Mouse (Mus musculus) heart, embryonic 10.5 days (tissue): ENCODE measurements at regions not wholly inside any gene's neighbourhood (a gene's known extent, or its start where the extent isn't known, plus 50 kb on each side); places are given as distances from the start of the nearest gene placed in this dataset.

Experiments
- DNase-seq: peaks from one replicate; pipeline ENCODE4 v3.0.0-alpha.2; 2017; ENCODE audit warnings: low spot score
- H3K27ac ChIP-seq: fragments of 300-500 bp; sonication (generic); 2 replicates; pipeline ENCODE4 v1.5.1; 2016; ENCODE audit warnings: mild to moderate bottlenecking
- H3K27me3 ChIP-seq: fragments of 300-500 bp; sonication (generic); 2 replicates; pipeline ENCODE4 v1.6.1; 2016; ENCODE audit warnings: mild to moderate bottlenecking; ENCODE audit not compliant: poor library complexity, insufficient read depth, severe bottlenecking
- H3K36me3 ChIP-seq: fragments of 300-500 bp; sonication (generic); 2 replicates; pipeline ENCODE4 v1.6.1; 2016; ENCODE audit warnings: mild to moderate bottlenecking, moderate library complexity
- H3K4me1 ChIP-seq: fragments of 300-500 bp; sonication (generic); 2 replicates; pipeline ENCODE4 v1.6.1; 2016; ENCODE audit warnings: mild to moderate bottlenecking
- H3K4me3 ChIP-seq: fragments of 300-500 bp; sonication (generic); 2 replicates; pipeline ENCODE4 v1.5.1; 2016; ENCODE audit warnings: mild to moderate bottlenecking, moderate library complexity
- H3K9me3 ChIP-seq: fragments of 300-500 bp; sonication (generic); 2 replicates; pipeline ENCODE4 v1.6.1; 2016; ENCODE audit warnings: mild to moderate bottlenecking, moderate library complexity
- WGBS: fragments of 180-500 bp; shearing (Covaris S2); methylation state at CpG from one replicate; pipeline ENCODE4 v1.1.7; 2016; 5-methylcytosine and 5-hydroxymethylcytosine counted together

DNA sequence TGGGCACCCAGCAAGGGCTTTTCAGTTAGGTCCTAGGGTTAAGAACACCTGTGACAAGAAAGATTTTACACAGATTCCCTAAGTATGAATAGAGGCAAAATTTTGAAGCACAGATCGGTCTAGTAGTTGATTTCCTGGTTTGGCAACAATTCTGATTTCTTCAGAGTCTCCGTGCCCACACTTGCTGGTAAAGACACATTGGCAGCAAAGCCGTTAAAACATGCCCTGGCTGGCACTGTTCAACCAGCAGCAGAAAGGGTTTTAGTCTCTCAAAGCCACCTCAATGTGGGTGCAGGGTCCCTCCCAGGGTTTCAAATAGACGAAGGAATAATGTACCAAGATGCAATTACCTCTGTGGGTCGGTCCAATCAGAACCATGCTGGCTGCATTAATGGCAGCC is 218.9 kb upstream of the Map3k1 start:
- 87% methylated on average over 5 of the region's 5 CpGs for whole genome bisulfite sequencing
- Histone ChIP-seq H3K4me1 (peaks cover 12% of the 10 kb centered on the region), H3K27ac (no peak overlapping the region), H3K4me3 (no peak overlapping the region), H3K36me3 (no peaks in the 10 kb centered on the region), H3K9me3 (no peaks in the 10 kb centered on the region), H3K27me3 (no peaks in the 10 kb centered on the region)
- no peak for DNase-seq

DNA sequence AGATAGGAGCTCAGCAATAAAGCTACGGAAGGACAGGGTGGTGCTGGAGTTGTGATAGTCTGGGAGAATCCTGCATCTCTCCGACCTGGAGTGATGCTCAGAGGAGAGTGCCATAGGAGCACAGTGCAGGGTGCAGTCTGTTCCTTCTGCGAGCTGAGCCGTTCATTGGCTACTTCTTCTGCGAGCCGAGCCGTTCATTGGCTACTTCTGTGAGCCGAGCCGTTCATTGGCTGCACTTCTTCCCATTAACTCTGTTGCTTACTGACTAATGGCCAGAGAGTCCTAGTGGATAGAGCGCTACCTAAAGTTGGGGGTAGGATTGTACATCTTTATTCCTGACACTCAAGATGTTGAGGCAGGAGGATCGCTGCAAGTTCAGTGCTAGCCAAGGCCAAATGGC is 222.3 kb upstream of the Map3k1 start:
- Histone ChIP-seq H3K4me3 (no peak overlapping the region), H3K27ac (no peak overlapping the region), H3K27me3 (no peaks in the 10 kb centered on the region), H3K9me3 (no peaks in the 10 kb centered on the region), H3K36me3 (no peaks in the 10 kb centered on the region), H3K4me1 (no peaks in the 10 kb centered on the region)
- DNase-seq = peak; percentile 64
- WGBS = 73% methylated on average over 11 of the region's 11 CpGs

DNA sequence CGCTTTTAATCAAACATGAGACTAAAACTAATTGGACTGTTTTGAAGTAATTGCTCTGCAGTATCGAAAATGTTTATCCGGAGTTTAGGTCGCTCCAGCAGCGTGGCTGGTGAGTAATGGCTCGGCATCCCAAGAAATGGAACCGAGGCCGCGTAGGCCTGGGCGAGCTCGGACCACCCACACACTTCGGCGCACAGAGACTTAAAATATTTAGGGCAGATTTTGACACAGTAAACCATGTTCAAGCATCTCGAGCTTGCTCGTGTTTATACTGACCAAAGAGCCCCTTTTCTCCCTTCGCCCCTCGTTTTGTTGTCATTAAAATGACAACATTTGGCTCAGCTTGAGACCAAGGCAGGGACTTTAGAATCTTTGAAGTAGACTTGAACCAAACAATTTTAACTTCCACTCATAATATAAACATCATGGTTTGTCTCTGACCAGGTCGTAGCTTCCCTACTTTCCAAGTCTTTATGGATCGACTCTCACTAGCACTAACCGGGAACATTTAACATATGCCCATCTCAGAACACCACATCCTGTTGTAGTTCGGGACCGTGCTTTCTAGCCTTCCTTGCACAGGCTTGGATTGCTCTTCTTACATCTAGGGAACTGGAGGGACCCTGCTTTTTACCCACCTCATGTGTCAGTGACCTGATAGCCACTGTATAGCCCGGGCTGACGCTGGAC is 223.0 kb upstream of the Map3k1 start:
- H3K4me1 ChIP-seq = no peaks in the 10 kb centered on the region
- H3K27me3 ChIP-seq = no peaks in the 10 kb centered on the region
- no peaks in the 10 kb centered on the region for H3K36me3 ChIP-seq
- 86% methylated on average over 24 of the region's 24 CpGs for WGBS
- peak; percentile 58 for DNase-seq
- no peak overlapping the region for H3K4me3 ChIP-seq
- no peak overlapping the region for H3K27ac ChIP-seq
- no peaks in the 10 kb centered on the region for H3K9me3 ChIP-seq

DNA sequence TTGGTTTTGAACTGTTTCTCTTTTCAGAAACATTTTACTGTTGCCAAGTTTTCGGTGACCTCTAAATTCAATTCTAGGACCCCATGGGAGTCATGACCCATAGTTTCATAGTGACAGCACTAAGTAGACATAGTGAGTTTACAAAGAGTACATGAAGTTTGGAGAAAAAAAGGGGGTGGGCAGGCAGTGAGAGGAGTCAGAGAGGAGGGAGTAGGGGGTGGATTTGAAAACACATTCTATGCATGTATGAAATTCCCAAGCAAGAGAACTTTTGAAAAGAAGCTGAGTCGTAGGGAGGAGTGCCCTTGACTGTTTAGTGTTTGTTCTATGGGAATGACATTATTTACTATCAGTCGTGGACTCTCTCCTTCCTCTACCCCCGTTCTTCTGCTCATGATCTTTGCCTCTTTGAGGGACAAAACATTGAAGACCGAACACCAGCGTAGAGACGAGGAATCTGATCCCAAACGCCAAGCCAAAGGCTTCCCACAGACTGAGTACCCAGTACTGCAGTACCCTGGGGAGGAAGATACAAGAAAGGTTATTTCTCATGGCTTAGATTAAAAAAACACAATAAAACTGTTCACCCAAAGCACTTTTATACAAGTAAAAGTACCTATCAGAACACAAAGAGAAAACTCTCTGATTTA is 229.1 kb upstream of the Map3k1 start:
- no peak overlapping the region for H3K4me3 ChIP-seq
- H3K9me3 ChIP-seq = no peaks in the 10 kb centered on the region
- H3K4me1 ChIP-seq = no peaks in the 10 kb centered on the region
- no peaks in the 10 kb centered on the region for H3K27me3 ChIP-seq
- H3K27ac ChIP-seq = no peak overlapping the region
- no peaks in the 10 kb centered on the region for H3K36me3 ChIP-seq
- peak; percentile 51 for DNase-seq
- WGBS = 77% methylated on average over 8 of the region's 8 CpGs

DNA sequence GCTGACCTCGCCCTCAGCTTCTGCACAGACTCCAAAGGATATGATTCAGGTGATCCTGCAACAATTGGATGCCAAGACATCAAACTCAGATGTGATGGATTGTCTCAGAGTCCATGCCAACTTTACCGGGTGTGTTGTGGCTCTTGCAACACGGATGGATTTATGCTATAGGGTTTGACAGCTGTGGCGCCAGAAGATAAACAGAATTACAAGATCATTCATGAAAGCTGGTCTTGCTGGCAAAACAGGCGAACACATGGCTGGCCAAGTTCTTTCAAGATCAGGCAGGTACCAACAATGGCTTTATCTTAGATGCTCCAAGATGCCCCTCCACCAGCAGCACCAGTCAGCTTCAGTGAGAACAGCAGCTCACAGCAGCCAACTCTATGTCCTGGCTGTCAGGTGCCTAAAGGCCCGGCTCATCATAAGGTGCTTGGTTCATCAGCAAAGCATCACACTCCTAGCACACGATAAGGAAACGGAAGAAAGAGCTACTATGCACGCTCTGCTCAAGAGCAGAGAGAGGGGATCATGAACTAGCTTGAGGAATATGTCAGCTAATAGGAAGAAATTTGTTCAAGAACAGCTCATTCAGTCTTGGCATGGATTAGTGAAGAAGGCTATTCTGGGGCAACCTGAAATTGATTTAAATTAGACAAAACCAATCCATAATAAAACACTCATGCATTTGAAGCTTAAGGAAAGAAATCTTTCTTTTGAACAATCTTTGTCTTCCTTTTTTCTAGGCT is 229.9 kb upstream of the Map3k1 start:
- DNase-seq = peak; percentile 65
- Histone ChIP-seq H3K4me3 (no peak overlapping the region), H3K27ac (no peak overlapping the region), H3K36me3 (no peaks in the 10 kb centered on the region), H3K4me1 (peaks cover 5% of the 10 kb centered on the region; the same call in 1 of the 2 replicates), H3K9me3 (no peaks in the 10 kb centered on the region), H3K27me3 (no peaks in the 10 kb centered on the region)
- 89% methylated on average over 9 of the region's 9 CpGs for WGBS

DNA sequence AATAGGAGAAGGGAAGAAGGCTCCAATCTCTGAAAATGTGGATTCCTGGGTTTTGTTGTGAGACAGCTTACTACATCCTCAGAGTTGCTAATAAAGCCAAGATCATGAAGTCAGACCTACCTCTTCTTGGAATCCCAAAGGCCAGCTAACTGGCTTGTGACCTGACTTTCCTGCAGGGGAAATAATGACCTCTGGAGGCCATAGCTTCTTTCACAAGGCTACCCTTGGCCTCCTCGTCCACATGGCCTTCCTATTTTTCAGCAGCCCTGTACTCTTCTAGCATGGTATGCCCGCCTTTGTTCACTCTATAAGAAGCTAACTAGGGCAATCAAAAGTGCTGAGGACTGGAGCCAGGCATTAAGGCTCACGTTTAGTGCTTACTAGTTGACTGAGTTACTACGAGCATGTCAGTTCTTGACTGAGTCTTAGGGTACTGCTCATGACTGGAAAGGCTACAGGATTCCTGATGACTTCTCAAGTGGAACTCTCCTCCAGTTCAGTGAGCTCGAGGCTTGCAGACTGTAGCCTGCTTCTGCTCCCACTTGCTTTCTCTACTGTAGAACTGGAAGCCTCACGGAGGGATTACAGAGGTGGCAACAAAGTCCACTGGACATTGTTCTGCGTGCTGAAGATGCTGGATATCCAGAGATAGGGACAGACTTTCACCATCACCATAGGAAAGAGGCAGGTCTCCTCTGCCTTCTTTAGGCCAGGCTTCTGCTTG is 230.8 kb upstream of the Map3k1 start:
- DNase-seq = peak; percentile 57
- H3K27ac ChIP-seq = no peak overlapping the region
- no peaks in the 10 kb centered on the region for H3K9me3 ChIP-seq
- WGBS = 77% methylated on average over 7 of the region's 7 CpGs
- no peaks in the 10 kb centered on the region for H3K36me3 ChIP-seq
- H3K4me1 ChIP-seq = peaks cover 13% of the 10 kb centered on the region
- no peaks in the 10 kb centered on the region for H3K27me3 ChIP-seq
- H3K4me3 ChIP-seq = no peak overlapping the region

DNA sequence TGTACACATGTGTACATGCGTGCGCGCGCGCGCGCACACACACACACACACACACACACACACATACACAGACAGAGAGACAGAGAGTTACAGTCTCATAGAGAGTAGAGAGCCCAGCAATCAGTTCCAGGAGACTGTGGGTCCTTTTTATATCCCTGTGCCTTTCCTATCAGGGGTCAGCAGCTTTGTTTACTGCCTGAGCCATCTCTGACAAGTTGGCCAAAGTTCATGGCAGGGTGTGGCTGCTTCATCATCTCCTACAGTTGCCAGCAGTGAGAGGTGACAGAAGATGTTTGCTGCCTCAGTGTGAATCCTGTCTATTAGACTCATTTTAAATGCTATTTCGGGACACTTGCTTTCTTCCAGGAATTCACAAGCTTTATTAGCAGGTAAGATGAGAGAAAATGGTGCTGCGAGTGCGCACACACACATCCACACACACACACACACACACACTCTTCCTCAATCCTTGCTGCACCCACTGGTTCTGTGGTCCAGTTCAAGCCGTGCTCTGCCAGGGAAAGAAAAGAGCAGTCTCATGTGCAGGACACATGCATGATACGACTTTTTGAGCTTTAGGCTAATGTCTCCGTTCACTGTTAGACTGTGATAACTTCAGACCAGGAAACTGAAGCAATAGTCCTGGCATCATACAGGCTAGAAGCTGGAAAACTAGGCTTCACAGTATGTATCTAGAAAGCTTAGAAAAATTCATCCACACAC is 234.9 kb upstream of the Map3k1 start:
- 90% methylated on average over 13 of the region's 13 CpGs for WGBS
- Histone ChIP-seq H3K36me3 (no peaks in the 10 kb centered on the region), H3K4me1 (peaks cover 27% of the 10 kb centered on the region), H3K27ac (peak overlapping the region; percentile 37; the same call in 1 of the 2 replicates), H3K27me3 (no peaks in the 10 kb centered on the region), H3K9me3 (no peaks in the 10 kb centered on the region), H3K4me3 (no peak overlapping the region)
- peak; percentile 92 for DNase-seq

DNA sequence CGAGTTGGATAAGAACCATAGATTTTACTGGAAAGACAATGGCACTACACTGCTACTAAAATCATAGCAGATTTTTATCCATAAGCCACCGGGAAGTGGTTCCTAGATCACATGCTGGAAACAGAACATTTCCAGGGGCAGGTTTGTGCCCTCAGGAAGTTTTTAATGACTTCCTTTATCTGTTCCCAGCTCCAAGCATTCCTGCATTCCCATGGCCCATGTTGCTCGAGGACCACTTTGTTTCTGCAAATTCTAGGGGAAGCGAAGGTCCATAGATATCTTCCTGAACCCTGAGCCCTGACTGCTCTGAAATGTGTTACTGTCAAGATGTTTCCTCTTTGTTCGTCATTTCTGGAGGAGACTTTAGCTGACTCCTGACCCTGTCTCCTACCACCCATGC is 235.6 kb upstream of the Map3k1 start:
- WGBS = 48% methylated on average over 5 of the region's 5 CpGs
- no peaks in the 10 kb centered on the region for H3K27me3 ChIP-seq
- peaks cover 27% of the 10 kb centered on the region for H3K4me1 ChIP-seq
- H3K9me3 ChIP-seq = no peaks in the 10 kb centered on the region
- no peak overlapping the region for H3K4me3 ChIP-seq
- H3K36me3 ChIP-seq = no peaks in the 10 kb centered on the region
- DNase-seq = peak; percentile 69
- 0 out of 2 replicates have a peak overlapping the region, but pooled peaks have one; percentile 47 for H3K27ac ChIP-seq

DNA sequence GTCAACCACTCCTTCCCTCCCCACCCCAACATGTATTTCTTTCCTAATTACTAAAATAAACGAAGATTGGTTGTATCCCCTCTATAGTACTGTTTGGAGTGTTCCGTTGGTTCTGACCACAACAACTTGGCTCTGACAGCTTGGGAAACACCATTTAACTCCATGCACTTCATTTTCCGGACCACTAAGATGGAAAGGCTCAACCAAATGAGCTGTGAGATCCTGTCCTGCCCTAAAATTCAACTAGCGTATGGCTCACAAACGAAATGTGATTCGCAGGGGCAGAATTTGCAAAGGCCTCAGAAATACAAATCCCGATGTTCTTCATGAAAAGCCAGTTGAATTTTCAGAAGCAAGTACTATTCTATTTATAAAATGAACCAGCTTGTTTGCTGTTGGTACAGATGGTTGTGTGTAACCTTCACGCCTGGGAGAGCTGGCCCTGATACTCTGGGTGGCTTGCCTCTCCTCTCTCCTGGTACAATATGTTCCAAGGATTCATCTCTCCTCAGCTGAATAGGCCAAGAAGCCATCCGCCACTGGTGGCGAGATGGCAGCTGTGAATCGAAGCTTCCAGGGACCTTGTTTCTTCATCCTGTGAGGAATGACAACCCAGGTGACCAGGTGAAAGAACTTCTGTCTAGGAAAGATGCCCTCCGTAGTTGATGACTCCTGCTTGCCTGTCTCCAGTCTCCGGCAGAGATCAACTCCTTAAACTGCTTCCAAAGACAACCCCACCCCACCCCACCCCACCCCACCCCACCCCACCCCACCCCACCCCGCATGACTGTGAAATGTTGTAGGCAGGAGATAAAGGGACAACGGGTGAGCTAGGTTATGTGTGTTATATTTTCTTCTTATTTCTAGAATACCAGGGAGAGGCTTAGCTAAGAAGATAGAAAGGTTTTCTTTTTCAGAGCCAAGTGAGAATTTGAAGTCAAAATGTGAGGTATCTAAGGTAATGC is 237.7 kb upstream of the Map3k1 start:
- no peak for DNase-seq
- Histone ChIP-seq H3K4me1 (peaks cover 27% of the 10 kb centered on the region), H3K36me3 (no peaks in the 10 kb centered on the region), H3K27me3 (no peaks in the 10 kb centered on the region), H3K9me3 (no peaks in the 10 kb centered on the region), H3K27ac (peak overlapping the region; percentile 56; the same call in 1 of the 2 replicates), H3K4me3 (no peak overlapping the region)
- 79% methylated on average over 15 of the region's 15 CpGs for WGBS

DNA sequence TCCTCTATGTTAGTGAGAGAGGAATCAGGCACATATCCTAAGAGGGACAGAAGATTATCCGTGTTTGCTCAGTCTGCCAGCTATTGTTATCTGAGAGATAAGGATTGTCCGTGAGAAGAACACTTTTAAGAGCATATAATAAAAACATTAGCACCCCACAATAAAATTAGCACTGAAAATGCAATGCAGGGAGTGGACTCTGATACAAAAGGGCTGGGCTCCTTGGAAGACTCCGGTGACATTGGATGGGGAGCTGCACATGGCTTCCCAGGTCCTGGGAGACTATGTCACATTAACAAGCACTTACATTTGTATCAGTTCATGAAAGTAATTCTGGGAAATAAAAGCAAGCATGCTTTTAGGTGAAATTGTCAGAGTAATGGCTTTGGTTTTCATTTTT is 238.6 kb upstream of the Map3k1 start:
- 30% methylated on average over 3 of the region's 3 CpGs for WGBS
- Histone ChIP-seq H3K4me1 (peaks cover 27% of the 10 kb centered on the region), H3K27me3 (no peaks in the 10 kb centered on the region), H3K4me3 (no peak overlapping the region), H3K27ac (peak overlapping the region; percentile 56), H3K36me3 (no peaks in the 10 kb centered on the region), H3K9me3 (no peaks in the 10 kb centered on the region)
- DNase-seq = no peak

DNA sequence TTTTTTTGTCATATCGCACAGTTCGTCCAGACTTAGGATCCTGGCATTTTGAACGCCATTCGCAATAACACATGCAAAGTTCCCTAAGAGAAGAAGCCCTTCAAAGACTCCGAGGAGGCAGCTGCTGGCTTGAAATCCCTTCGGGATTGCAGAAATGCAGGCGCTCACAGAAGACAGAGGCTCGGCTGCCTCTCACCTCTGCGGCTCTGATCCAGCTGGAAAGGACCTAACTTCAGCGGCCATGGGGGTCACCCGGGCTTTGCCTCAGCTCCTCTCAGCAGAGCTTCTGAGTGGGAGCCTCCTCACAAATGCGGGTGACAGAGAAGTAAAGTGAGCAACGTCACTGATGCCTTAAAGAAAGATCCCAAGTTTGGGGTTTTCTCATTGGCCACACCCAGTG is 239.1 kb upstream of the Map3k1 start:
- Histone ChIP-seq H3K4me1 (peaks cover 27% of the 10 kb centered on the region), H3K36me3 (no peaks in the 10 kb centered on the region), H3K4me3 (no peak overlapping the region), H3K27me3 (no peaks in the 10 kb centered on the region), H3K9me3 (no peaks in the 10 kb centered on the region), H3K27ac (peak overlapping the region; percentile 53; the same call in 1 of the 2 replicates)
- no peak for DNase-seq
- WGBS = 67% methylated on average over 13 of the region's 13 CpGs
